In genomic region chr13:103334723-103335458, GRCm38 (mm10) we compare ENCODE assay signal across 7 mouse cellular contexts. TPM values are rescaled to one million over a fixed set of nuclear protein-coding genes. Genes with fewer than 3 reads are reported as not detected.
DNase-seq lines count a peak whose midpoint lies in the region; ATAC-seq and TF ChIP-seq lines count a peak whose summit lies in the region.

No protein-coding gene starts in this region.

- ATAC-seq in lung, postnatal 0 days = no peak
- no peak for ATAC-seq in liver, embryonic 15.5 days (ENCODE audit: insufficient read depth)

- peaks cover 10% of the 10 kb centered on the region; the same call in 1 of the 2 replicates for H3K4me1 ChIP-seq in lung, postnatal 0 days (ENCODE audit: insufficient read depth, low read depth, low read length)
- H3K4me1 ChIP-seq in liver, embryonic 15.5 days (replicated peaks) = peaks cover 8% of the 10 kb centered on the region

- no peak for TF ChIP-seq CTCF in lung, postnatal 0 days (IDR thresholded peaks at IDR 0.05)

- peak overlapping the region; percentile 63 for H3K4me3 ChIP-seq in lung, postnatal 0 days (ENCODE audit: low read depth, low read length)
- peak overlapping the region; percentile 55 for H3K4me3 ChIP-seq in liver, embryonic 15.5 days (replicated peaks)

- intact Hi-C loops in heart, postnatal 10 days (cut with DNase I) = loop anchor here (5.0 kb wide), 3 partner anchors 123 to 307 kb away; no protein-coding TSS in a partner anchor

- peak; percentile 29 for DNase-seq in lung, postnatal 0 days (ENCODE audit: low spot score)
- no peak for DNase-seq in lung, postnatal 36 days
- peak; percentile 43 for DNase-seq in embryo, embryonic 11 days
- DNase-seq in heart, postnatal 10 days = peak; percentile 31 to 38
- DNase-seq in spleen, adult 18-20 months = no peak
- no peak for DNase-seq in right cerebral cortex, postnatal 25 days

- no peaks in the 10 kb centered on the region for H3K9me3 ChIP-seq in lung, postnatal 0 days (ENCODE audit: low read length)
- H3K9me3 ChIP-seq in liver, embryonic 15.5 days (replicated peaks) = no peaks in the 10 kb centered on the region

- H3K27ac ChIP-seq in lung, postnatal 0 days (ENCODE audit: low read length) = no peak overlapping the region
- H3K27ac ChIP-seq in liver, embryonic 15.5 days (replicated peaks) = no peak overlapping the region

- 2% methylated on average over 32 of the region's 32 CpGs for WGBS in lung, postnatal 0 days
- WGBS in liver, embryonic 15.5 days (ENCODE audit: insufficient replicate concordance) = under 1% methylated on average over 32 of the region's 32 CpGs

- no peaks in the 10 kb centered on the region for H3K36me3 ChIP-seq in lung, postnatal 0 days (ENCODE audit: insufficient read depth, low read length)
- no peaks in the 10 kb centered on the region for H3K36me3 ChIP-seq in liver, embryonic 15.5 days (replicated peaks)

- no peak for TF ChIP-seq EP300 in lung, postnatal 0 days (IDR thresholded peaks at IDR 0.05)

- H3K4me2 ChIP-seq in lung, postnatal 0 days (replicated peaks; ENCODE audit: low read depth, low read length) = peak overlapping the region; percentile 99
- peak overlapping the region; percentile 73 for H3K4me2 ChIP-seq in liver, embryonic 15.5 days

- peaks cover 15% of the 10 kb centered on the region for H3K27me3 ChIP-seq in lung, postnatal 0 days (replicated peaks; ENCODE audit: insufficient read depth, low read length)
- peaks cover 55% of the 10 kb centered on the region for H3K27me3 ChIP-seq in liver, embryonic 15.5 days

- peak overlapping the region; percentile 27; the same call in 1 of the 2 replicates for H3K9ac ChIP-seq in lung, postnatal 0 days (replicated peaks; ENCODE audit: low read depth)
- H3K9ac ChIP-seq in liver, embryonic 15.5 days = no peak overlapping the region

RNA-seq across cellular contexts. Expression of gene Mast4, which starts 0.6 kb away (rescaled TPM):
- 15.5 and 17.8 TPM in 2 replicates for polyA plus RNA-seq in lung, postnatal 0 days (2015; fragmentation: Nextera tagmentation; extraction: Ambion mirVana)
- 10 to 100 TPM; 62.8 to 65.1 TPM for total RNA-seq in heart, postnatal 10 days (2021)
- polyA plus RNA-seq in liver, embryonic 15.5 days (2015; fragmentation: Nextera tagmentation; extraction: Ambion mirVana) = 2.1 and 3.4 TPM in 2 replicates

Comparison
In these comparisons a context has a peak if more than half of its experiments do, and no peak if none do; other contexts are left out.
1. DNase-seq: peak in lung, postnatal 0 days (single experiment), embryo, embryonic 11 days (single experiment) and heart, postnatal 10 days (2 of 2); none in lung, postnatal 36 days (single experiment), spleen, adult 18-20 months (0 of 2) and right cerebral cortex, postnatal 25 days (single experiment).